Mouse (Mus musculus): ENCODE measurements around the gene Hoxd9. TPM values are rescaled to one million over a fixed set of nuclear protein-coding genes. Genes with fewer than 3 reads are reported as not detected.

Hoxd9 gene
- polyA plus RNA-seq, 1 experiment = 0.75 TPM

DNA sequence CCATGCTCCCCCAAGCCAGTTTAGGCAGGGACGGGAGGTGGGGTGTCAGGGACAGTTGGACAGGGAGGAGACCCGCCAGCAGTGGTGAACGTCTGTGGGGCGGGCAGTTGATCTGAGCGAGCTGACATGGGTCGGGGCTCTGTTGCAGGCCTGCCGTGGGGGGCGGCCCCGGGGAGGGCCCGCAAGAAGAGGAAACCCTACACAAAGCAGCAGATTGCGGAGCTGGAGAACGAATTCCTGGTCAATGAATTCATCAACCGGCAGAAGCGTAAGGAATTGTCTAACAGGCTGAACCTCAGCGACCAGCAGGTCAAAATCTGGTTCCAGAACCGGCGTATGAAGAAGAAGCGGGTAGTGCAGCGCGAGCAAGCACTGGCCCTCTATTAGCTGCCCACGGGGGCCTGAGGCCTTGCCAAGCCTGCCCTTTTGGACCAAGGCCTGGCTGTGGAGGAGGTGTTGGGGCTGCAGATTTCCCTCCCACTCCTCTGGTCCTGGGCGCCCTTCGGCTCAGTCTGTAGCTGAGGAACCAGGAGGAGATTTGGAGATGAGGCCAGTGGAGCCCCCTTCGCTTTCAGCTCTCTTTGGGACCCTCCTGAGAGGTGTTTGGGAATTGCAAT is 21.8 kb upstream of the Hoxd9 start:
- TF ChIP-seq CTCF (IDR thresholded peaks at IDR 0.05; ENCODE audit: low read depth, low read length) = no peak
- TF ChIP-seq POLR2A (IDR thresholded peaks at IDR 0.05; ENCODE audit: insufficient read depth, low read length) = no peak
- TF ChIP-seq EP300 (IDR thresholded peaks at IDR 0.05; ENCODE audit: insufficient read depth, low read depth, low read length) = no peak
- no peaks in the 10 kb centered on the region for H3K36me3 ChIP-seq (ENCODE audit: control insufficient read depth, insufficient read depth, low read length, poor library complexity, severe bottlenecking)
- 0 out of 2 replicates have a peak overlapping the region, but pooled peaks have one; percentile 5 for H3K4me3 ChIP-seq (ENCODE audit: low read depth, low read length)
- peaks cover 2% of the 10 kb centered on the region for H3K4me1 ChIP-seq (ENCODE audit: control insufficient read depth, insufficient read depth, low read length)
- H3K27me3 ChIP-seq (ENCODE audit: control insufficient read depth, insufficient read depth, low read length, poor library complexity, severe bottlenecking) = peaks cover 61% of the 10 kb centered on the region
- no peak overlapping the region for H3K27ac ChIP-seq (ENCODE audit: insufficient read depth, low read length)
- no peak overlapping the region for H3K9ac ChIP-seq (ENCODE audit: low read depth, poor library complexity, severe bottlenecking)
- no peaks in the 10 kb centered on the region for H3K9me3 ChIP-seq (replicated peaks; ENCODE audit: control insufficient read depth, insufficient read depth, low read length, poor library complexity, severe bottlenecking)

- no peak overlapping the region for H3K27ac ChIP-seq (ENCODE audit: insufficient read depth, low read length)
- H3K27me3 ChIP-seq (ENCODE audit: control insufficient read depth, insufficient read depth, low read length, poor library complexity, severe bottlenecking) = peaks cover 63% of the 10 kb centered on the region
- no peak overlapping the region for H3K4me3 ChIP-seq (ENCODE audit: low read depth, low read length)
- TF ChIP-seq CTCF (IDR thresholded peaks at IDR 0.05; ENCODE audit: low read depth, low read length) = no peak
- TF ChIP-seq EP300 (IDR thresholded peaks at IDR 0.05; ENCODE audit: insufficient read depth, low read depth, low read length) = no peak
- no peak for TF ChIP-seq POLR2A (IDR thresholded peaks at IDR 0.05; ENCODE audit: insufficient read depth, low read length)
- no peaks in the 10 kb centered on the region for H3K36me3 ChIP-seq (ENCODE audit: control insufficient read depth, insufficient read depth, low read length, poor library complexity, severe bottlenecking)
- no peak overlapping the region for H3K9ac ChIP-seq (ENCODE audit: low read depth, poor library complexity, severe bottlenecking)
- no peaks in the 10 kb centered on the region for H3K9me3 ChIP-seq (replicated peaks; ENCODE audit: control insufficient read depth, insufficient read depth, low read length, poor library complexity, severe bottlenecking)
- H3K4me1 ChIP-seq (ENCODE audit: control insufficient read depth, insufficient read depth, low read length) = peaks cover 2% of the 10 kb centered on the region
Observed at GRCm38 (mm10) chr2:74676376-74677052, 21.0 kb upstream of the Hoxd9 start.

DNA sequence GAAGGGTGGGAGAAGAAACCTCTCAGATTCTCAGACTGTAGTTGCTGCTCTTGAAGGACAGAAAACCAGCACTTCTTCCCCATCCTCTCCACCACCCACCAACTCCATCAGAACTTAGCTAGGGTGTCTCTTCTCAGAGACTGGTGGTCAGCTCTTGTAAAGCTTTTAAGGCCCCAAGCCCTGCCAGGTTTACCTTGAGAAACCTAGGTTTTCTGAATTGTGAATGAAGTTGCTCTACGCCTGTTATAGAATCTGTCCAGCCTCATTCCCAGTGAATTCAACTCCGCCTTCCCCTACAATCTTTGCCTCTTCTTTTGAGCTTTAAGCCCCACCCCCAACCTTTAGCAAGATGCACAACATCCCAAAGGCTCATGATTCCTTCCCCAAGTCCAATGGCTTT is 20.4 kb upstream of the Hoxd9 start:
- H3K27ac ChIP-seq (ENCODE audit: insufficient read depth, low read length) = no peak overlapping the region
- H3K9me3 ChIP-seq (replicated peaks; ENCODE audit: control insufficient read depth, insufficient read depth, low read length, poor library complexity, severe bottlenecking) = no peaks in the 10 kb centered on the region
- H3K4me1 ChIP-seq (ENCODE audit: control insufficient read depth, insufficient read depth, low read length) = peaks cover 2% of the 10 kb centered on the region
- TF ChIP-seq CTCF (IDR thresholded peaks at IDR 0.05; ENCODE audit: low read depth, low read length) (no peak), POLR2A (IDR thresholded peaks at IDR 0.05; ENCODE audit: insufficient read depth, low read length) (no peak), EP300 (IDR thresholded peaks at IDR 0.05; ENCODE audit: insufficient read depth, low read depth, low read length) (no peak)
- no peaks in the 10 kb centered on the region for H3K36me3 ChIP-seq (ENCODE audit: control insufficient read depth, insufficient read depth, low read length, poor library complexity, severe bottlenecking)
- H3K27me3 ChIP-seq (ENCODE audit: control insufficient read depth, insufficient read depth, low read length, poor library complexity, severe bottlenecking) = peaks cover 62% of the 10 kb centered on the region
- H3K4me3 ChIP-seq (ENCODE audit: low read depth, low read length) = no peak overlapping the region
- H3K9ac ChIP-seq (ENCODE audit: low read depth, poor library complexity, severe bottlenecking) = no peak overlapping the region

- Histone ChIP-seq H3K36me3 (ENCODE audit: control insufficient read depth, insufficient read depth, low read length, poor library complexity, severe bottlenecking) (no peaks in the 10 kb centered on the region), H3K4me1 (ENCODE audit: control insufficient read depth, insufficient read depth, low read length) (no peaks in the 10 kb centered on the region), H3K27me3 (ENCODE audit: control insufficient read depth, insufficient read depth, low read length, poor library complexity, severe bottlenecking) (peaks cover 64% of the 10 kb centered on the region), H3K27ac (ENCODE audit: insufficient read depth, low read length) (no peak within 1 kb of the TSS), H3K9me3 (replicated peaks; ENCODE audit: control insufficient read depth, insufficient read depth, low read length, poor library complexity, severe bottlenecking) (no peaks in the 10 kb centered on the region), H3K4me3 (ENCODE audit: low read depth, low read length) (peak within 1 kb of the TSS; percentile 9; the same call in 1 of the 2 replicates), H3K9ac (ENCODE audit: low read depth, poor library complexity, severe bottlenecking) (no peak within 1 kb of the TSS)
- TF ChIP-seq EP300 (IDR thresholded peaks at IDR 0.05; ENCODE audit: insufficient read depth, low read depth, low read length) = no peak
Observed at GRCm38 (mm10) chr2:74678891-74679595, 18.5 kb upstream of the Hoxd9 start, which contains the start of gene Hoxd11. Hoxd11 (plus strand) TSS chr2:74679557.

DNA sequence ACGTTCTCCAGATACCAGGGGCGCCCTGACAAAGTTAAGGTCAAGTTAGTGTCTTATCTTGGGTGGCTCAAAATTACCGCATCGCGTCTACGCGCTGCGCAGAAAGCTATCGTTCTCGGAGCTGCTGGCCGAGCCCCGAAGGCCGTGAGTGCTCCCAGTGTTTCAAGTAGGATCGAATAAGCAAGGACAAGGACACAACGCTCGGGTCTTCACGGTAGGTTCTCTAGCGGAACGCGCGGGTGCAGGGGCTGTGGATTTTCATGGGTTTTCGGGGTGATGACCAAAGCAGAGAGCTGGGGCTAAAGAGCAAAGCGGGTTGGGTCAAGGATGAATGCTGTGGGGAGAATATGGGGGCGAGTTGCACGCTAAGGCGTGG is 17.9 kb upstream of the Hoxd9 start:
- no peak overlapping the region for H3K9ac ChIP-seq (ENCODE audit: low read depth, poor library complexity, severe bottlenecking)

DNA sequence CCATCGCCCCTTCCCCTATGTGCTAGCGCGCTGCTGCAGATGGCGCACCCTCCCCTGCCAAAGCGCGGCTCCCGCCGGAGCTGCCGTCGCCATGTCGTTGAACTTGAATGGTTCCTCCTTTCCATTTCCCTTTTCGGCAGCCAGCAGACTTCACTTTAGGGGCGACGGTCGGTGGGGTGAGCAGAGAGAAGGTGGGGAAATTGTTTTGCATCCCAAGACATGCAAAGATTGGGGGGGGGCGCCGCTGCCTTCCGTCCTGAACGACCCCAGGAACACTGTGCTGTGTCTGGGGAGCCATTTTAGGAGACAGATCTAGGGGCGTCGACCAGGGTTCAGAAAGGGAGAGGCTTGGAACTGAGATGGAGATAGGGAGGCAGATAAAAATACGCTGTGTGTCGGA is 17.5 kb upstream of the Hoxd9 start:
- no peaks in the 10 kb centered on the region for H3K9me3 ChIP-seq (replicated peaks; ENCODE audit: control insufficient read depth, insufficient read depth, low read length, poor library complexity, severe bottlenecking)
- H3K27ac ChIP-seq (ENCODE audit: insufficient read depth, low read length) = no peak overlapping the region
- peak overlapping the region; percentile 9; the same call in 1 of the 2 replicates for H3K4me3 ChIP-seq (ENCODE audit: low read depth, low read length)
- no peak overlapping the region for H3K9ac ChIP-seq (ENCODE audit: low read depth, poor library complexity, severe bottlenecking)
- H3K36me3 ChIP-seq (ENCODE audit: control insufficient read depth, insufficient read depth, low read length, poor library complexity, severe bottlenecking) = no peaks in the 10 kb centered on the region
- peaks cover 61% of the 10 kb centered on the region for H3K27me3 ChIP-seq (ENCODE audit: control insufficient read depth, insufficient read depth, low read length, poor library complexity, severe bottlenecking)
- no peak for TF ChIP-seq POLR2A (IDR thresholded peaks at IDR 0.05; ENCODE audit: insufficient read depth, low read length)
- TF ChIP-seq EP300 (IDR thresholded peaks at IDR 0.05; ENCODE audit: insufficient read depth, low read depth, low read length) = no peak
- no peak for TF ChIP-seq CTCF (IDR thresholded peaks at IDR 0.05; ENCODE audit: low read depth, low read length)
- H3K4me1 ChIP-seq (ENCODE audit: control insufficient read depth, insufficient read depth, low read length) = no peaks in the 10 kb centered on the region

More for the DNA sequence above, 17.9 kb upstream of the Hoxd9 start:
- Histone ChIP-seq H3K9me3 (replicated peaks; ENCODE audit: control insufficient read depth, insufficient read depth, low read length, poor library complexity, severe bottlenecking) (no peaks in the 10 kb centered on the region), H3K4me3 (ENCODE audit: low read depth, low read length) (peak overlapping the region; percentile 9; the same call in 1 of the 2 replicates), H3K36me3 (ENCODE audit: control insufficient read depth, insufficient read depth, low read length, poor library complexity, severe bottlenecking) (no peaks in the 10 kb centered on the region), H3K27me3 (ENCODE audit: control insufficient read depth, insufficient read depth, low read length, poor library complexity, severe bottlenecking) (peaks cover 64% of the 10 kb centered on the region), H3K27ac (ENCODE audit: insufficient read depth, low read length) (no peak overlapping the region), H3K4me1 (ENCODE audit: control insufficient read depth, insufficient read depth, low read length) (no peaks in the 10 kb centered on the region)
- no peak for TF ChIP-seq POLR2A (IDR thresholded peaks at IDR 0.05; ENCODE audit: insufficient read depth, low read length)

All from ES-Bruce4 (cell line).